Mouse (Mus musculus) hindbrain, embryonic 12.5 days (tissue): ENCODE measurements around the gene Maff. TPM values are rescaled to one million over a fixed set of nuclear protein-coding genes. Genes with fewer than 3 reads are reported as not detected.
A peak's percentile ranks its signal among the peaks of the same experiment; 100 is the strongest.

Experiments
- ATAC-seq: fragments of 200-750 bp; cut with Nextera tagmentation; 2 replicates; pipeline ENCODE4 v1.8.0; 2017; ENCODE audit warnings: moderate TSS enrichment; ENCODE audit not compliant: low FRiP score
- H3K27ac ChIP-seq: fragments of 300-500 bp; sonication (generic); 2 replicates; pipeline ENCODE4 v1.5.1; 2016; ENCODE audit warnings: mild to moderate bottlenecking
- H3K27me3 ChIP-seq: fragments of 300-500 bp; sonication (generic); 2 replicates; pipeline ENCODE4 v1.6.1; 2016; ENCODE audit warnings: mild to moderate bottlenecking
- H3K36me3 ChIP-seq: fragments of 300-500 bp; sonication (generic); 2 replicates; pipeline ENCODE4 v1.6.1; 2016; ENCODE audit warnings: mild to moderate bottlenecking
- H3K4me1 ChIP-seq: fragments of 300-500 bp; sonication (generic); 2 replicates; pipeline ENCODE4 v1.6.1; 2016
- H3K4me2 ChIP-seq: fragments of 300-500 bp; sonication (generic); replicated peaks from 2 replicates; pipeline ENCODE4 v1.6.1; 2016; ENCODE audit warnings: mild to moderate bottlenecking
- H3K4me3 ChIP-seq: fragments of 300-500 bp; sonication (generic); 2 replicates; pipeline ENCODE4 v1.5.1; 2016; ENCODE audit warnings: mild to moderate bottlenecking
- H3K9ac ChIP-seq: fragments of 300-500 bp; sonication (generic); 2 replicates; pipeline ENCODE4 v1.6.1; 2016; ENCODE audit warnings: mild to moderate bottlenecking, moderate library complexity
- H3K9me3 ChIP-seq: fragments of 300-500 bp; sonication (generic); replicated peaks from 2 replicates; pipeline ENCODE4 v1.6.1; 2016; ENCODE audit warnings: mild to moderate bottlenecking
- WGBS: fragments of 180-500 bp; shearing (Covaris S2); methylation state at CpG from one replicate; pipeline ENCODE4 v1.1.7; 2016; 5-methylcytosine and 5-hydroxymethylcytosine counted together
- polyA plus RNA-seq: library from polyadenylated mRNA; unstranded; fragments of >200 nt; fragmentation: Nextera tagmentation; extraction: Ambion mirVana; gene quantifications from 2 replicates; pipeline ENCODE4 v1.2.1, GENCODE M21; 2016

The Maff gene
- polyA plus RNA-seq, 1 experiment from 2014 or later: 1.5 TPM

DNA sequence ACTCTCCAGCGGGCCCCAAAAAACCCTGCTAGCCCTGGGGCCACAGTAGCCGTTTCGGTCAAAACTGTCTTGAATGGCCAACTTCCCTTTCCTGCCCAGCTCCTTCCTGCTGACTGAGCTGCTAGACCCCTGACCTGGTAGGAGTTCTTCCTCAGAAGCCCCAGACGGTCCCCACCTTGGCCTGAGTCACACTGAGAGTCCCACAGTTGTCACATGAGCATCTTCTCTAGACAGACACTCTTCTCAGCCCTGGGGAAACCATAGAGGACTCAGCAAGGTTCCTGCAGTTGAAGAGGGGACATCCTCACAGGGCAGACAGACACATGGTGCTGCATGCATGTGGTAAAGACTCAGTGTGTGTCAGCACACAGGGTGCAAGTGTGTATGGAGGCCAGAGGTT, 8.2 kb downstream of the Maff start:
- Histone ChIP-seq H3K9me3 (no peaks in the 10 kb centered on the region), H3K4me3 (no peak overlapping the region), H3K27ac (no peak overlapping the region), H3K4me2 (no peak overlapping the region), H3K36me3 (no peaks in the 10 kb centered on the region), H3K27me3 (peaks cover 23% of the 10 kb centered on the region), H3K4me1 (peaks cover 23% of the 10 kb centered on the region), H3K9ac (no peak overlapping the region)
- 76% methylated on average over 4 of the region's 4 CpGs for WGBS
- no peak for ATAC-seq

DNA sequence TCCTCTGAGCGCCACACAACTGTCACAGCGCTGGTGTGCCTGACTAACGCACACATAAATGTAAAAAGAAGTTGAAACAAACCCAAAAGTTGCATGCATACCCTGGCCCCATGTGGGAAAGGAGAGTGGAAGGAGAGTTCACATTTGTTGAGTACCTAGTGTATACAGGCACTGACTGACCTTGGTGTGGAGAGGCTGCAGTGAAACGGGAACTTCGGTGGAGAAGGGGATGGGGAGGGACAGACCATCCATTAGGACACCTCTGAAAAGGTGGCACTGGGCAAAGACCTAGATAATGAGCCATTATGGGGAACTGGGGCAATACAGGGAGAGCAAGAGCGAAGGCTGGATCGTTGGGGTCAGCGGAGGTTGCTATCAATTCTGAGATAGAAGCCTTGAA, 10.1 kb downstream of the Maff start:
- Histone ChIP-seq H3K27me3 (peaks cover 20% of the 10 kb centered on the region), H3K9me3 (no peaks in the 10 kb centered on the region), H3K4me3 (no peak overlapping the region), H3K4me2 (peak overlapping the region; percentile 75), H3K27ac (no peak overlapping the region), H3K9ac (no peak overlapping the region), H3K4me1 (peaks cover 25% of the 10 kb centered on the region), H3K36me3 (peaks cover 7% of the 10 kb centered on the region)
- WGBS: 80% methylated on average over 8 of the region's 8 CpGs
- ATAC-seq: no peak

- Histone ChIP-seq H3K9me3 (no peaks in the 10 kb centered on the region), H3K4me1 (peaks cover 21% of the 10 kb centered on the region), H3K9ac (peak overlapping the region; percentile 57), H3K4me2 (peak overlapping the region; percentile 75), H3K4me3 (peak overlapping the region; percentile 40), H3K36me3 (peaks cover 14% of the 10 kb centered on the region), H3K27ac (no peak overlapping the region), H3K27me3 (peaks cover 20% of the 10 kb centered on the region)
- under 1% methylated on average over 76 of the region's 77 CpGs for WGBS
- ATAC-seq: peak; percentile 68
Measured at GRCm38 (mm10) chr15:79357036-79357911, 10.9 kb downstream of the Maff start.

DNA sequence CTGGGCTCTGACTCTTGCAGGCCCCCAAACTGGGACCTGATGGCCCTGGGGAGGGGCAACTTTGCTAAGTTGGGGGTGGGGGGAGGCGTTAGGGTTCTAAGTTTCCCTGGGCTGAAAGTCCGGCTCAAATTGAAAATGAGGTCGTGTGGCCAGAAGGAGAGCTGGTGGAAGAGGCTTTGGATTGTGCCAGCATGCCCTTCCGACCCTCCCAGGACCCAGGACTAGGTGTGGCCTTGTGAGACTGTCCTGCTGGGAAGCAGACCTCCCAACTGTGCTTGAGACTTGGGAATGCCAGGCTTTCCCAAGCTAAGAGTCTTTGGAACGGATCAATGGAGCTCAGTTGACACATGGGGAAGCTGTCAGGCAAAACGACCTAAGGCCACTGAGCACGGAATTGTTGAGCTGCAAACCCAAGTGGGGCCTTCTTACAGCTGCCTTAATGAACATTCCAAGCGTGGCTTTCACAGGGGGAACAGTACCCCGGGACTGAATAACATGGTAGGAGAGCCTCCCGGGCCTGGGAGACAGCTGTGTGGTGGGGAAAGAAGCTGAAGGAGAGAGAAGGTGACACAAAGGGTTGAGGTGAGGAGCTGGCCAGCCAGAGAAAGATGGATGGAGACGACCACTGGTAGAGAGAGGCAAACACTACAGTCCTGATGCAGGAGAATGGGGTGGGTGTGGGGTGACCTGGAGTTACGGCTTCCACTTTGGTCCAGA, 11.7 kb downstream of the Maff start:
- Histone ChIP-seq H3K4me3 (peak overlapping the region; percentile 40), H3K27me3 (peaks cover 20% of the 10 kb centered on the region), H3K27ac (no peak overlapping the region), H3K4me1 (peaks cover 21% of the 10 kb centered on the region), H3K9me3 (no peaks in the 10 kb centered on the region), H3K9ac (peak overlapping the region; percentile 57; the same call in 1 of the 2 replicates), H3K36me3 (peaks cover 23% of the 10 kb centered on the region), H3K4me2 (peak overlapping the region; percentile 75)
- WGBS: 38% methylated on average over 12 of the region's 12 CpGs
- no peak; the same call in 1 of the 2 replicates for ATAC-seq

GRCm38 (mm10) chr15:79359954-79360353, 13.5 kb downstream of the Maff start:
- H3K9me3 ChIP-seq: no peaks in the 10 kb centered on the region
- no peak overlapping the region; the same call in 1 of the 2 replicates for H3K27ac ChIP-seq
- 31% methylated on average over 6 of the region's 6 CpGs for WGBS
- no peak overlapping the region for H3K4me3 ChIP-seq
- no peak for ATAC-seq
- peaks cover 21% of the 10 kb centered on the region for H3K4me1 ChIP-seq
- no peak overlapping the region for H3K9ac ChIP-seq
- peaks cover 40% of the 10 kb centered on the region for H3K36me3 ChIP-seq
- no peak overlapping the region for H3K4me2 ChIP-seq
- peaks cover 20% of the 10 kb centered on the region for H3K27me3 ChIP-seq

DNA sequence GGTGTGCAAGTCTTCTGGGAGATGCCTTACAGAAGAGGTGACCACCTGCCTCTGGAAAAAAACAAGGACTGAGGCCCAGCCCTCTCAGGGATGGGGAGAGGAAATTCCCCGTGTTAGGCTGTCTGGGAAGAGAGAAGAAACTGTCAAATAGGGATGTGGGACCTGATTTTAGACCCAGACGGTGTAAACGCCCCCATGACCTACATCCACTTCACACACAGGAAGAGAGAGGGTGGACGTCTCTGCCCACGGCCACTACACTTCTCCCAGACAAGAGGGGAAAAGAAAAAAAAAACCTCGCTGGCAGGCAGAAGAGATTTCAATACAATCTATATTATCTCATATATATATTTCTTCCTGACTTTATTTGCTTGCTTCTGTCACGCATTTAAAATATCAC, 13.9 kb downstream of the Maff start:
- Histone ChIP-seq H3K4me2 (no peak overlapping the region), H3K9ac (no peak overlapping the region), H3K4me3 (no peak overlapping the region), H3K36me3 (peaks cover 44% of the 10 kb centered on the region), H3K4me1 (peaks cover 21% of the 10 kb centered on the region), H3K9me3 (no peaks in the 10 kb centered on the region), H3K27me3 (peaks cover 20% of the 10 kb centered on the region), H3K27ac (no peak overlapping the region; the same call in 1 of the 2 replicates)
- ATAC-seq: no peak
- WGBS: 69% methylated on average over 7 of the region's 7 CpGs

GRCm38 (mm10) chr15:79361023-79361422, 14.6 kb downstream of the Maff start:
- H3K4me3 ChIP-seq: no peak overlapping the region
- H3K27me3 ChIP-seq: peaks cover 13% of the 10 kb centered on the region
- no peaks in the 10 kb centered on the region for H3K9me3 ChIP-seq
- H3K27ac ChIP-seq: no peak overlapping the region
- no peak for ATAC-seq
- H3K4me2 ChIP-seq: no peak overlapping the region
- peaks cover 21% of the 10 kb centered on the region for H3K4me1 ChIP-seq
- WGBS: 71% methylated on average over 4 of the region's 4 CpGs
- H3K9ac ChIP-seq: no peak overlapping the region
- peaks cover 50% of the 10 kb centered on the region for H3K36me3 ChIP-seq

DNA sequence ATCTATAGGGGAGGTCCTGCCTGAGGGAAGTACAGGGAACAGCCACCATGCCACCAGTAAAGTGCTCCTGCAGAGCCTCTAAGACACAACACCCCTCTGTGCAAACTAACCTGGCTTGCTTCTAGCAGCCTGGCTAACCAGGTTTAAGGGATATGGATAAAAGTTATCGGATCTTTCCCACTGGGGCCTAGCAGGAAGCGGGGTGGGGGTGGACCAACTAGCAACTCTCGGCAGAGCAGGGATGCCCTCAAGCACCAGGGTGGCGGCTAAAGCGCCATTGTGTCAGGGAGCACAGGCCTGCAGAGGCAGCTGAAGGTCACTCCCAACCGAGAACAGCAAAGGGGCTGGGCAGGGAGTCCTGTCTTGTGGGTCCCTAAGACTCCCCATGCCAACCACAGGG, 17.7 kb downstream of the Maff start:
- H3K9ac ChIP-seq: no peak overlapping the region
- H3K4me3 ChIP-seq: no peak overlapping the region
- peaks cover 71% of the 10 kb centered on the region for H3K36me3 ChIP-seq
- H3K27ac ChIP-seq: no peak overlapping the region
- 65% methylated on average over 6 of the region's 6 CpGs for WGBS
- no peaks in the 10 kb centered on the region for H3K27me3 ChIP-seq
- no peaks in the 10 kb centered on the region for H3K9me3 ChIP-seq
- peaks cover 8% of the 10 kb centered on the region; the same call in 1 of the 2 replicates for H3K4me1 ChIP-seq
- no peak for ATAC-seq
- H3K4me2 ChIP-seq: no peak overlapping the region

GRCm38 (mm10) chr15:79365068-79365467, 18.6 kb downstream of the Maff start:
- Histone ChIP-seq H3K9ac (no peak overlapping the region), H3K4me1 (peaks cover 6% of the 10 kb centered on the region; the same call in 1 of the 2 replicates), H3K27me3 (no peaks in the 10 kb centered on the region), H3K9me3 (no peaks in the 10 kb centered on the region), H3K4me3 (no peak overlapping the region), H3K27ac (no peak overlapping the region), H3K36me3 (peaks cover 80% of the 10 kb centered on the region), H3K4me2 (no peak overlapping the region)
- ATAC-seq: no peak
- WGBS: 97% methylated on average over 12 of the region's 12 CpGs

- WGBS: 92% methylated on average over 5 of the region's 5 CpGs
- Histone ChIP-seq H3K36me3 (peaks cover 75% of the 10 kb centered on the region), H3K4me2 (no peak overlapping the region), H3K9me3 (no peaks in the 10 kb centered on the region), H3K27ac (no peak overlapping the region), H3K9ac (no peak overlapping the region), H3K4me3 (no peak overlapping the region), H3K4me1 (0 out of 2 replicates have a peak, but pooled peaks cover 3% of the 10 kb centered on the region), H3K27me3 (no peaks in the 10 kb centered on the region)
- no peak for ATAC-seq
Measured at GRCm38 (mm10) chr15:79366402-79366801, 20.0 kb downstream of the Maff start.

GRCm38 (mm10) chr15:79368313-79368811, 21.9 kb downstream of the Maff start:
- peaks cover 70% of the 10 kb centered on the region for H3K36me3 ChIP-seq
- 0 out of 2 replicates have a peak overlapping the region, but pooled peaks have one; percentile 40 for H3K27ac ChIP-seq
- ATAC-seq: no peak
- 0 out of 2 replicates have a peak, but pooled peaks cover 3% of the 10 kb centered on the region for H3K4me1 ChIP-seq
- no peaks in the 10 kb centered on the region for H3K9me3 ChIP-seq
- no peak overlapping the region for H3K4me2 ChIP-seq
- no peak overlapping the region for H3K4me3 ChIP-seq
- H3K9ac ChIP-seq: no peak overlapping the region
- 65% methylated on average over 14 of the region's 14 CpGs for WGBS
- H3K27me3 ChIP-seq: no peaks in the 10 kb centered on the region

- ATAC-seq: no peak
Measured at GRCm38 (mm10) chr15:79368861-79369440, 22.5 kb downstream of the Maff start.

More at GRCm38 (mm10) chr15:79368861-79369440, 22.5 kb downstream of the Maff start:
- WGBS: 87% methylated on average over 8 of the region's 8 CpGs
- H3K4me1 ChIP-seq: 0 out of 2 replicates have a peak, but pooled peaks cover 3% of the 10 kb centered on the region
- 0 out of 2 replicates have a peak overlapping the region, but pooled peaks have one; percentile 40 for H3K27ac ChIP-seq
- H3K9ac ChIP-seq: no peak overlapping the region
- H3K4me3 ChIP-seq: no peak overlapping the region
- no peak overlapping the region for H3K4me2 ChIP-seq
- no peaks in the 10 kb centered on the region for H3K9me3 ChIP-seq
- no peaks in the 10 kb centered on the region for H3K27me3 ChIP-seq
- peaks cover 70% of the 10 kb centered on the region for H3K36me3 ChIP-seq
